Mouse (Mus musculus): ENCODE data around the gene Abcd1. TPM values are rescaled to one million over a fixed set of nuclear protein-coding genes. Genes with fewer than 3 reads are reported as not detected.
A peak's percentile ranks its signal among the peaks of the same experiment; 100 is the strongest.

Gene Abcd1
- total RNA-seq (2014; rRNA removed) (16.7 and 19.2 TPM in 2 replicates), polyA plus RNA-seq (2015; fragmentation: Nextera tagmentation; extraction: Ambion mirVana) (7.9 and 9.0 TPM in 2 replicates)

DNA sequence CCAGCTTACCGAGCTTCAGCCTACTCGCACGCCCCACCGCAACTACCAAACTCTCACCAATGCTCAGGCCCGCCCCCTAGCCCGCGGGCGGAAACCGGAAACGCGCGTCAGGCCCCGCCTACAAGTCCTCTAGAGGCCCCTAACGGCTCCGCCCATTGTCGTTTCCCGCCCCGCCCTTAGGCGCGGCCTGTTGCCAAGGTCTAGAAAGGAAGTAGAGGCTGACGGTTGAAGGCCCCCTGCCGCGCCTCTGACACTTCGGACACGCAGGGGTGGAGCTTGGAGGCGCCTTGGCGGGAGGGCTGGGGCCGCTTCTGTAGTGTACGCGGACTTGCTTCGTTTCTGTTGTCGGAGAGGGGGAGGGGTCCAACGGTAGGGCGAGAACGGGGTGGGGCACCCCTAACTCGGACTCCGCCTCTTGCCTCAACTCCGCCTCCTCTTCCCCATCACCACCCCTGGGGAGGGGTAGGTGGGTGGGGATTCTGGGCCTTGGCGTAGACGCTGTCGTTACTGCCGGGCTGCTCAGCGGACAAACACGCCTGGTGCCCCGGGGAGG, at the start of gene Abcd1, which contains the start of gene Bcap31:
Abcd1 (plus strand) TSS at position 489 of the 553 bp plus-strand sequence.
Bcap31 (minus strand) TSS at position 67 of the 553 bp plus-strand sequence.
- ATAC-seq (ENCODE audit: low FRiP score): peak; percentile 92

GRCm38 (mm10) chrX:73672031-73672431, 44.4 kb upstream of the Abcd1 start:
- no peak overlapping the region for H3K4me2 ChIP-seq (ENCODE audit: low read depth, low read length, poor library complexity, severe bottlenecking)
- H3K9ac ChIP-seq (replicated peaks; ENCODE audit: low read length, poor library complexity, severe bottlenecking): no peak overlapping the region
- H3K9me3 ChIP-seq (ENCODE audit: low read length): no peaks in the 10 kb centered on the region
- no peaks in the 10 kb centered on the region for H3K36me3 ChIP-seq (ENCODE audit: insufficient read depth, low read length)
- WGBS: 51% methylated on average over 4 of the region's 4 CpGs
- H3K27ac ChIP-seq (ENCODE audit: low read depth, low read length): no peak overlapping the region
- no peaks in the 10 kb centered on the region for H3K27me3 ChIP-seq (ENCODE audit: insufficient read depth, low read length)
- DNase-seq (ENCODE audit: low spot score): peak; percentile 58
- H3K4me1 ChIP-seq (ENCODE audit: insufficient read depth, low read length): no peaks in the 10 kb centered on the region
- peak; percentile 75 for ATAC-seq (ENCODE audit: low FRiP score)
- H3K4me3 ChIP-seq (ENCODE audit: low read depth, low read length): no peak overlapping the region
- peak; percentile 55 for TF ChIP-seq CTCF (IDR thresholded peaks at IDR 0.05)

More for the DNA sequence above, at the start of gene Abcd1, which contains the start of gene Bcap31:
- Histone ChIP-seq H3K9me3 (ENCODE audit: low read length) (no peaks in the 10 kb centered on the region), H3K27me3 (ENCODE audit: insufficient read depth, low read length) (no peaks in the 10 kb centered on the region), H3K4me2 (ENCODE audit: low read depth, low read length, poor library complexity, severe bottlenecking) (peak within 1 kb of the TSS; percentile 58), H3K27ac (ENCODE audit: low read depth, low read length) (peak within 1 kb of the TSS; percentile 63), H3K4me3 (ENCODE audit: low read depth, low read length) (peak within 1 kb of the TSS; percentile 45), H3K36me3 (ENCODE audit: insufficient read depth, low read length) (no peaks in the 10 kb centered on the region), H3K4me1 (ENCODE audit: insufficient read depth, low read length) (0 out of 2 replicates have a peak, but pooled peaks cover 5% of the 10 kb centered on the region), H3K9ac (replicated peaks; ENCODE audit: low read length, poor library complexity, severe bottlenecking) (peak within 1 kb of the TSS; percentile 54)
- peak; percentile 41 for TF ChIP-seq CTCF (IDR thresholded peaks at IDR 0.05)
- peak; percentile 94 for DNase-seq (ENCODE audit: low spot score)
- 28% methylated on average over 31 of the region's 45 CpGs for WGBS

DNA sequence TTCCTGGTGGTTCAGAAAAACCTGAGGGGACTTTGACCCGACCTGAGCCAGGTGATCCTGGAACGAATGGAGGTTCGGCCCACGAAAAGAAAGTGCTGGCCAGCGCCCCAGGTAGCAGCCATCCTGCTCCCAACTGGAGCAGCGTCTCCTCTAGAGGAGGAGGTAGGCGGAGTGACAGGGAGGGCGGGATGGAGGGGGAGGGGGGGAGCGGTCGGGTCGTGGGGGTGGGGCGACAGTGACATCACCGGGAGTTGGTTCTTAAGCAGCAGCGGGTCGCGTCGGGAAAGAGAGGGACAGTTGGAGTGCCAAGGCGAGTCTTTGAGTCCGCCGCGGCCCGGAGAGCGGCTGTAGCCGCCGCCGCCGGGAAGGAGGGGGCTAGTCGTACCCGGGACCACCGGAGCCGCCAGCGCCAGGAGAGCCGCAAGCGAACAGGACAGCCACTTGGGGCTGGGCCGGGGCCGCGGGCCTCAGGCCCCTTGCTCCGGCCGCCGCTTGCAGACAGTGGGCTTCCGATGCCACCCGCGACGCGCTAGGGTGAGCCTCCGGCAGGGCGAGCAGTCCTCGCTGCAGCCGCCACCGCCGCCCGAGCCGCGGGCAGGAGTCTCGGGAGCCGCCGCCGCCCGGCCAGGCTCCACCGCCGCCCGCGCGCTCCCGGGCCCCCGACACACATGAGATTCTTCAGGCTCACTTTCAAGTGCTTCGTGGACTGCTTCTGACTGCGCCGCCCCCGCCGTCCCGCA, 43.3 kb upstream of the Abcd1 start, which contains the start of gene Slc6a8:
Slc6a8 (plus strand) TSS at position 272 of the 740 bp plus-strand sequence.
- Histone ChIP-seq H3K4me2 (ENCODE audit: low read depth, low read length, poor library complexity, severe bottlenecking) (peak within 1 kb of the TSS; percentile 71), H3K4me3 (ENCODE audit: low read depth, low read length) (peak within 1 kb of the TSS; percentile 53), H3K36me3 (ENCODE audit: insufficient read depth, low read length) (no peaks in the 10 kb centered on the region; the same call in 1 of the 2 replicates), H3K4me1 (ENCODE audit: insufficient read depth, low read length) (no peaks in the 10 kb centered on the region), H3K9me3 (ENCODE audit: low read length) (no peaks in the 10 kb centered on the region), H3K27ac (ENCODE audit: low read depth, low read length) (peak within 1 kb of the TSS; percentile 51; the same call in 1 of the 2 replicates), H3K27me3 (ENCODE audit: insufficient read depth, low read length) (no peaks in the 10 kb centered on the region), H3K9ac (replicated peaks; ENCODE audit: low read length, poor library complexity, severe bottlenecking) (peak within 1 kb of the TSS; percentile 76)
- peak; percentile 78 for DNase-seq (ENCODE audit: low spot score)
- no peak for TF ChIP-seq CTCF (IDR thresholded peaks at IDR 0.05)
- ATAC-seq (ENCODE audit: low FRiP score): peak; percentile 64
- WGBS: 10% methylated on average over 36 of the region's 72 CpGs

GRCm38 (mm10) chrX:73673619-73673967, 42.8 kb upstream of the Abcd1 start:
- peak; percentile 15; the same call in 1 of the 2 replicates for ATAC-seq (ENCODE audit: low FRiP score)
- Histone ChIP-seq H3K36me3 (ENCODE audit: insufficient read depth, low read length) (no peaks in the 10 kb centered on the region; the same call in 1 of the 2 replicates), H3K4me2 (ENCODE audit: low read depth, low read length, poor library complexity, severe bottlenecking) (peak overlapping the region; percentile 71), H3K27ac (ENCODE audit: low read depth, low read length) (peak overlapping the region; percentile 51; the same call in 1 of the 2 replicates), H3K4me3 (ENCODE audit: low read depth, low read length) (peak overlapping the region; percentile 53), H3K9ac (replicated peaks; ENCODE audit: low read length, poor library complexity, severe bottlenecking) (peak overlapping the region; percentile 76), H3K9me3 (ENCODE audit: low read length) (no peaks in the 10 kb centered on the region), H3K4me1 (ENCODE audit: insufficient read depth, low read length) (no peaks in the 10 kb centered on the region), H3K27me3 (ENCODE audit: insufficient read depth, low read length) (no peaks in the 10 kb centered on the region)
- TF ChIP-seq CTCF (IDR thresholded peaks at IDR 0.05): no peak
- 23% methylated on average over 32 of the region's 42 CpGs for WGBS
- DNase-seq (ENCODE audit: low spot score): no peak

GRCm38 (mm10) chrX:73673968-73674661, 42.3 kb upstream of the Abcd1 start:
- peak overlapping the region; percentile 71 for H3K4me2 ChIP-seq (ENCODE audit: low read depth, low read length, poor library complexity, severe bottlenecking)
- 31% methylated on average over 20 of the region's 20 CpGs for WGBS
- H3K27ac ChIP-seq (ENCODE audit: low read depth, low read length): peak overlapping the region; percentile 51; the same call in 1 of the 2 replicates
- H3K9ac ChIP-seq (replicated peaks; ENCODE audit: low read length, poor library complexity, severe bottlenecking): peak overlapping the region; percentile 76
- peak overlapping the region; percentile 53 for H3K4me3 ChIP-seq (ENCODE audit: low read depth, low read length)
- H3K4me1 ChIP-seq (ENCODE audit: insufficient read depth, low read length): no peaks in the 10 kb centered on the region
- TF ChIP-seq CTCF (IDR thresholded peaks at IDR 0.05): no peak
- ATAC-seq (ENCODE audit: low FRiP score): peak; percentile 50
- peak; percentile 34 for DNase-seq (ENCODE audit: low spot score)
- no peaks in the 10 kb centered on the region for H3K9me3 ChIP-seq (ENCODE audit: low read length)
- no peaks in the 10 kb centered on the region for H3K27me3 ChIP-seq (ENCODE audit: insufficient read depth, low read length)
- H3K36me3 ChIP-seq (ENCODE audit: insufficient read depth, low read length): no peaks in the 10 kb centered on the region; the same call in none of the 2 replicates

Data from midbrain, postnatal 0 days (tissue).